Mouse (Mus musculus) embryonic facial prominence, embryonic 15.5 days (tissue): ENCODE measurements at regions not wholly inside any gene's neighbourhood (a gene's known extent, or its start where the extent isn't known, plus 50 kb on each side); places are given as distances from the start of the nearest gene placed in this dataset.

Experiments
- ATAC-seq: fragments of 200-750 bp; cut with Nextera tagmentation; 2 replicates; pipeline ENCODE4 v1.8.0; 2017; ENCODE audit warnings: low read depth, moderate TSS enrichment; ENCODE audit not compliant: insufficient number of reproducible peaks, low FRiP score, low TSS enrichment
- H3K27ac ChIP-seq: fragments of 300-500 bp; sonication (generic); replicated peaks from 2 replicates; pipeline ENCODE4 v1.5.1; 2015; ENCODE audit warnings: mild to moderate bottlenecking, inconsistent platforms
- H3K27me3 ChIP-seq: fragments of 300-500 bp; sonication (generic); 2 replicates; pipeline ENCODE4 v1.6.1; 2015; ENCODE audit warnings: inconsistent platforms
- H3K36me3 ChIP-seq: fragments of 300-500 bp; sonication (generic); 2 replicates; pipeline ENCODE4 v1.6.1; 2015; ENCODE audit warnings: mild to moderate bottlenecking, inconsistent platforms
- H3K4me1 ChIP-seq: fragments of 300-500 bp; sonication (generic); 2 replicates; pipeline ENCODE4 v1.6.1; 2015; ENCODE audit warnings: inconsistent platforms
- H3K4me2 ChIP-seq: fragments of 300-500 bp; sonication (generic); replicated peaks from 2 replicates; pipeline ENCODE4 v1.6.1; 2015; ENCODE audit warnings: mild to moderate bottlenecking, inconsistent platforms
- H3K4me3 ChIP-seq: fragments of 300-500 bp; sonication (generic); replicated peaks from 2 replicates; pipeline ENCODE4 v1.5.1; 2015; ENCODE audit warnings: mild to moderate bottlenecking, inconsistent platforms
- H3K9ac ChIP-seq: fragments of 300-500 bp; sonication (generic); 2 replicates; pipeline ENCODE4 v1.6.1; 2015; ENCODE audit warnings: inconsistent platforms
- H3K9me3 ChIP-seq: fragments of 300-500 bp; sonication (generic); replicated peaks from 2 replicates; pipeline ENCODE4 v1.6.1; 2016; ENCODE audit warnings: inconsistent platforms
- WGBS: fragments of 180-500 bp; shearing (Covaris S2); methylation state at CpG from one replicate; pipeline ENCODE4 v1.1.7; 2015; 5-methylcytosine and 5-hydroxymethylcytosine counted together

GRCm38 (mm10) chr13:101422082-101422481 is 345.9 kb downstream of the Pik3r1 start:
- Histone ChIP-seq H3K4me3 (no peak overlapping the region), H3K36me3 (no peaks in the 10 kb centered on the region), H3K4me1 (0 out of 2 replicates have a peak, but pooled peaks cover 3% of the 10 kb centered on the region), H3K9me3 (no peaks in the 10 kb centered on the region), H3K9ac (no peak overlapping the region), H3K27me3 (no peaks in the 10 kb centered on the region), H3K4me2 (no peak overlapping the region), H3K27ac (no peak overlapping the region)
- WGBS = 59% methylated on average over 3 of the region's 3 CpGs
- ATAC-seq = no peak

- WGBS = 59% methylated on average over 7 of the region's 7 CpGs
- ATAC-seq = no peak
Measured at GRCm38 (mm10) chr13:101419457-101420025, 348.5 kb downstream of the Pik3r1 start.

GRCm38 (mm10) chr13:101418272-101418671 is 349.7 kb downstream of the Pik3r1 start:
- Histone ChIP-seq H3K4me1 (no peaks in the 10 kb centered on the region), H3K36me3 (no peaks in the 10 kb centered on the region), H3K9ac (no peak overlapping the region), H3K27me3 (no peaks in the 10 kb centered on the region), H3K27ac (no peak overlapping the region), H3K4me2 (no peak overlapping the region), H3K9me3 (no peaks in the 10 kb centered on the region), H3K4me3 (no peak overlapping the region)
- WGBS = 61% methylated on average over 6 of the region's 6 CpGs
- ATAC-seq = no peak

More at GRCm38 (mm10) chr13:101419457-101420025, 348.5 kb downstream of the Pik3r1 start:
- Histone ChIP-seq H3K27ac (no peak overlapping the region), H3K9me3 (no peaks in the 10 kb centered on the region), H3K27me3 (no peaks in the 10 kb centered on the region), H3K4me1 (no peaks in the 10 kb centered on the region), H3K4me2 (no peak overlapping the region), H3K36me3 (no peaks in the 10 kb centered on the region), H3K9ac (no peak overlapping the region), H3K4me3 (no peak overlapping the region)

GRCm38 (mm10) chr13:101408885-101409284 is 359.1 kb downstream of the Pik3r1 start:
- no peak overlapping the region for H3K4me3 ChIP-seq
- no peak for ATAC-seq
- WGBS = 78% methylated on average over 4 of the region's 4 CpGs
- H3K9me3 ChIP-seq = no peaks in the 10 kb centered on the region
- no peak overlapping the region for H3K4me2 ChIP-seq
- H3K4me1 ChIP-seq = no peaks in the 10 kb centered on the region
- H3K27ac ChIP-seq = no peak overlapping the region
- no peaks in the 10 kb centered on the region for H3K27me3 ChIP-seq
- H3K9ac ChIP-seq = no peak overlapping the region
- H3K36me3 ChIP-seq = no peaks in the 10 kb centered on the region

GRCm38 (mm10) chr13:101407633-101408032 is 360.4 kb downstream of the Pik3r1 start:
- Histone ChIP-seq H3K9me3 (no peaks in the 10 kb centered on the region), H3K9ac (no peak overlapping the region), H3K27me3 (no peaks in the 10 kb centered on the region), H3K4me1 (no peaks in the 10 kb centered on the region), H3K4me3 (no peak overlapping the region), H3K36me3 (no peaks in the 10 kb centered on the region), H3K4me2 (no peak overlapping the region), H3K27ac (no peak overlapping the region)
- 95% methylated on average over 1 of the region's 1 CpGs for WGBS
- no peak for ATAC-seq

GRCm38 (mm10) chr13:101373581-101374189 is 394.3 kb downstream of the Pik3r1 start:
- no peak for ATAC-seq
- Histone ChIP-seq H3K36me3 (no peaks in the 10 kb centered on the region), H3K4me1 (no peaks in the 10 kb centered on the region), H3K4me3 (no peak overlapping the region), H3K4me2 (no peak overlapping the region), H3K27ac (no peak overlapping the region), H3K27me3 (no peaks in the 10 kb centered on the region), H3K9me3 (no peaks in the 10 kb centered on the region), H3K9ac (no peak overlapping the region)
- WGBS = 81% methylated on average over 5 of the region's 5 CpGs

- Histone ChIP-seq H3K4me3 (no peak overlapping the region), H3K9ac (no peak overlapping the region), H3K27ac (no peak overlapping the region), H3K4me2 (no peak overlapping the region), H3K4me1 (no peaks in the 10 kb centered on the region), H3K27me3 (no peaks in the 10 kb centered on the region), H3K36me3 (no peaks in the 10 kb centered on the region), H3K9me3 (no peaks in the 10 kb centered on the region)
- ATAC-seq = no peak
- 51% methylated on average over 1 of the region's 1 CpGs for WGBS
Measured at GRCm38 (mm10) chr13:101371906-101372305, 396.1 kb downstream of the Pik3r1 start.

GRCm38 (mm10) chr13:101368170-101368569 is 399.8 kb downstream of the Pik3r1 start:
- WGBS = 70% methylated on average over 5 of the region's 5 CpGs
- Histone ChIP-seq H3K9ac (no peak overlapping the region), H3K27ac (no peak overlapping the region), H3K4me1 (no peaks in the 10 kb centered on the region), H3K27me3 (no peaks in the 10 kb centered on the region), H3K36me3 (no peaks in the 10 kb centered on the region), H3K9me3 (no peaks in the 10 kb centered on the region), H3K4me3 (no peak overlapping the region), H3K4me2 (no peak overlapping the region)
- no peak for ATAC-seq

GRCm38 (mm10) chr13:101355363-101355762 is 412.7 kb downstream of the Pik3r1 start:
- Histone ChIP-seq H3K4me2 (no peak overlapping the region), H3K27me3 (no peaks in the 10 kb centered on the region), H3K27ac (no peak overlapping the region), H3K4me1 (no peaks in the 10 kb centered on the region), H3K9ac (no peak overlapping the region), H3K4me3 (no peak overlapping the region), H3K9me3 (no peaks in the 10 kb centered on the region), H3K36me3 (no peaks in the 10 kb centered on the region)
- WGBS = 88% methylated on average over 3 of the region's 3 CpGs
- no peak for ATAC-seq

- WGBS = 79% methylated on average over 4 of the region's 4 CpGs
Measured at GRCm38 (mm10) chr13:101351123-101351522, 416.9 kb downstream of the Pik3r1 start.

GRCm38 (mm10) chr13:101349354-101349753 is 418.7 kb downstream of the Pik3r1 start:
- Histone ChIP-seq H3K4me2 (no peak overlapping the region), H3K4me1 (no peaks in the 10 kb centered on the region), H3K27ac (no peak overlapping the region), H3K27me3 (no peaks in the 10 kb centered on the region), H3K4me3 (no peak overlapping the region), H3K9me3 (no peaks in the 10 kb centered on the region), H3K9ac (no peak overlapping the region), H3K36me3 (no peaks in the 10 kb centered on the region)
- no peak for ATAC-seq
- WGBS = 91% methylated on average over 2 of the region's 2 CpGs

More at GRCm38 (mm10) chr13:101351123-101351522, 416.9 kb downstream of the Pik3r1 start:
- no peaks in the 10 kb centered on the region for H3K27me3 ChIP-seq
- no peak overlapping the region for H3K4me3 ChIP-seq
- no peak overlapping the region for H3K4me2 ChIP-seq
- no peaks in the 10 kb centered on the region for H3K9me3 ChIP-seq
- no peak overlapping the region for H3K27ac ChIP-seq
- no peaks in the 10 kb centered on the region for H3K36me3 ChIP-seq
- no peak overlapping the region for H3K9ac ChIP-seq
- no peak for ATAC-seq
- H3K4me1 ChIP-seq = no peaks in the 10 kb centered on the region

- no peaks in the 10 kb centered on the region for H3K36me3 ChIP-seq
- 82% methylated on average over 3 of the region's 3 CpGs for WGBS
- H3K27ac ChIP-seq = no peak overlapping the region
- no peak for ATAC-seq
- no peak overlapping the region for H3K4me2 ChIP-seq
- no peaks in the 10 kb centered on the region for H3K27me3 ChIP-seq
- no peak overlapping the region for H3K9ac ChIP-seq
- no peak overlapping the region for H3K4me3 ChIP-seq
- H3K4me1 ChIP-seq = no peaks in the 10 kb centered on the region
- no peaks in the 10 kb centered on the region for H3K9me3 ChIP-seq
Measured at GRCm38 (mm10) chr13:101338280-101338872, 429.6 kb downstream of the Pik3r1 start.
